Mouse (Mus musculus) liver, embryonic 12.5 days (tissue): ENCODE results near the gene Gja4. TPM values are rescaled to one million over a fixed set of nuclear protein-coding genes. Genes with fewer than 3 reads are reported as not detected.

Experiments used
- ATAC-seq: fragments of 200-750 bp; cut with Nextera tagmentation; 2 replicates; pipeline ENCODE4 v1.8.0; 2017; ENCODE audit warnings: moderate number of reproducible peaks, mild to moderate bottlenecking, moderate library complexity
- H3K27ac ChIP-seq: fragments of 300-500 bp; sonication (generic); 2 replicates; pipeline ENCODE4 v1.5.1; 2016; ENCODE audit warnings: mild to moderate bottlenecking
- H3K27me3 ChIP-seq: fragments of 300-500 bp; sonication (generic); replicated peaks from 2 replicates; pipeline ENCODE4 v1.6.1; 2016; ENCODE audit warnings: mild to moderate bottlenecking, moderate library complexity
- H3K36me3 ChIP-seq: fragments of 300-500 bp; sonication (generic); 2 replicates; pipeline ENCODE4 v1.6.1; 2016; ENCODE audit warnings: mild to moderate bottlenecking, moderate library complexity
- H3K4me1 ChIP-seq: fragments of 300-500 bp; sonication (generic); 2 replicates; pipeline ENCODE4 v1.6.1; 2016
- H3K4me2 ChIP-seq: fragments of 300-500 bp; sonication (generic); 2 replicates; pipeline ENCODE4 v1.6.1; 2016; ENCODE audit warnings: mild to moderate bottlenecking, moderate library complexity
- H3K4me3 ChIP-seq: fragments of 300-500 bp; sonication (generic); 2 replicates; pipeline ENCODE4 v1.5.1; 2016; ENCODE audit warnings: mild to moderate bottlenecking, moderate library complexity
- H3K9ac ChIP-seq: fragments of 300-500 bp; sonication (generic); 2 replicates; pipeline ENCODE4 v1.6.1; 2016; ENCODE audit warnings: mild to moderate bottlenecking, moderate library complexity
- H3K9me3 ChIP-seq: fragments of 300-500 bp; sonication (generic); replicated peaks from 2 replicates; pipeline ENCODE4 v1.6.1; 2016; ENCODE audit warnings: mild to moderate bottlenecking, moderate library complexity
- WGBS: fragments of 180-500 bp; shearing (Covaris S2); methylation state at CpG from one replicate; pipeline ENCODE4 v1.1.7; 2016; ENCODE audit not compliant: insufficient replicate concordance; 5-methylcytosine and 5-hydroxymethylcytosine counted together
- polyA plus RNA-seq: library from polyadenylated mRNA; unstranded; fragments of >200 nt; fragmentation: Nextera tagmentation; extraction: Ambion mirVana; gene quantifications from 2 replicates; pipeline ENCODE4 v1.2.1, GENCODE M21; 2016

Gene Gja4
- polyA plus RNA-seq, 1 experiment from 2014 or later, result 2.5 TPM

GRCm38 (mm10) chr4:127319613-127320012, 5.8 kb upstream of the Gja4 start:
- Histone ChIP-seq H3K9ac (no peak overlapping the region), H3K4me2 (no peak overlapping the region), H3K27ac (no peak overlapping the region), H3K4me1 (no peaks in the 10 kb centered on the region), H3K27me3 (peaks cover 13% of the 10 kb centered on the region), H3K4me3 (no peak overlapping the region), H3K9me3 (no peaks in the 10 kb centered on the region), H3K36me3 (no peaks in the 10 kb centered on the region)
- WGBS, result 4% methylated on average over 3 of the region's 3 CpGs
- no peak for ATAC-seq

- Histone ChIP-seq H3K4me3 (no peak overlapping the region), H3K9me3 (no peaks in the 10 kb centered on the region)
- 56% methylated on average over 4 of the region's 4 CpGs for WGBS
Measured at GRCm38 (mm10) chr4:127317143-127317542, 3.3 kb upstream of the Gja4 start.

GRCm38 (mm10) chr4:127315753-127316152, 1.9 kb upstream of the Gja4 start:
- peaks cover 8% of the 10 kb centered on the region; the same call in 1 of the 2 replicates for H3K4me1 ChIP-seq
- H3K9me3 ChIP-seq, result no peaks in the 10 kb centered on the region
- WGBS, result 71% methylated on average over 8 of the region's 8 CpGs
- H3K4me3 ChIP-seq, result no peak overlapping the region
- peaks cover 45% of the 10 kb centered on the region for H3K27me3 ChIP-seq
- no peak overlapping the region for H3K9ac ChIP-seq
- H3K36me3 ChIP-seq, result no peaks in the 10 kb centered on the region
- ATAC-seq, result no peak
- H3K4me2 ChIP-seq, result no peak overlapping the region
- H3K27ac ChIP-seq, result no peak overlapping the region

More at GRCm38 (mm10) chr4:127317143-127317542, 3.3 kb upstream of the Gja4 start:
- H3K27ac ChIP-seq, result no peak overlapping the region
- peaks cover 8% of the 10 kb centered on the region; the same call in 1 of the 2 replicates for H3K4me1 ChIP-seq
- ATAC-seq, result no peak
- H3K9ac ChIP-seq, result no peak overlapping the region
- no peak overlapping the region for H3K4me2 ChIP-seq
- peaks cover 37% of the 10 kb centered on the region for H3K27me3 ChIP-seq
- no peaks in the 10 kb centered on the region for H3K36me3 ChIP-seq

- Histone ChIP-seq H3K9me3 (no peaks in the 10 kb centered on the region), H3K27me3 (peaks cover 45% of the 10 kb centered on the region), H3K4me2 (no peak overlapping the region), H3K9ac (no peak overlapping the region), H3K4me1 (peaks cover 8% of the 10 kb centered on the region; the same call in 1 of the 2 replicates), H3K4me3 (no peak overlapping the region), H3K36me3 (no peaks in the 10 kb centered on the region), H3K27ac (no peak overlapping the region)
- WGBS, result 52% methylated on average over 9 of the region's 9 CpGs
- no peak for ATAC-seq
Measured at GRCm38 (mm10) chr4:127314585-127314984, 746 bp upstream of the Gja4 start.

- no peak overlapping the region for H3K4me3 ChIP-seq
- H3K4me1 ChIP-seq, result peaks cover 8% of the 10 kb centered on the region; the same call in 1 of the 2 replicates
- ATAC-seq, result no peak
- H3K27me3 ChIP-seq, result peaks cover 41% of the 10 kb centered on the region
- no peaks in the 10 kb centered on the region for H3K36me3 ChIP-seq
- no peak overlapping the region for H3K9ac ChIP-seq
- WGBS, result 67% methylated on average over 24 of the region's 24 CpGs
- no peaks in the 10 kb centered on the region for H3K9me3 ChIP-seq
- H3K27ac ChIP-seq, result no peak overlapping the region
- H3K4me2 ChIP-seq, result no peak overlapping the region
Measured at GRCm38 (mm10) chr4:127312349-127312748, 1.5 kb downstream of the Gja4 start.

GRCm38 (mm10) chr4:127311561-127311960, 2.3 kb downstream of the Gja4 start:
- 63% methylated on average over 9 of the region's 9 CpGs for WGBS
- Histone ChIP-seq H3K4me1 (peaks cover 8% of the 10 kb centered on the region; the same call in 1 of the 2 replicates), H3K27me3 (peaks cover 41% of the 10 kb centered on the region), H3K9ac (no peak overlapping the region), H3K4me3 (no peak overlapping the region), H3K36me3 (no peaks in the 10 kb centered on the region), H3K27ac (no peak overlapping the region), H3K9me3 (no peaks in the 10 kb centered on the region), H3K4me2 (no peak overlapping the region)
- ATAC-seq, result no peak; the same call in 1 of the 2 replicates

- ATAC-seq, result no peak
- Histone ChIP-seq H3K36me3 (no peaks in the 10 kb centered on the region), H3K4me3 (no peak overlapping the region), H3K27ac (no peak overlapping the region), H3K4me2 (no peak overlapping the region), H3K9me3 (no peaks in the 10 kb centered on the region), H3K27me3 (peaks cover 9% of the 10 kb centered on the region), H3K9ac (no peak overlapping the region), H3K4me1 (no peaks in the 10 kb centered on the region)
- WGBS, result 49% methylated on average over 2 of the region's 2 CpGs
Measured at GRCm38 (mm10) chr4:127306915-127307314, 6.9 kb downstream of the Gja4 start.

- no peak overlapping the region for H3K9ac ChIP-seq
- H3K27me3 ChIP-seq, result 0 out of 2 replicates have a peak, but pooled peaks cover 3% of the 10 kb centered on the region
- no peak overlapping the region for H3K4me2 ChIP-seq
- H3K9me3 ChIP-seq, result no peaks in the 10 kb centered on the region
- H3K36me3 ChIP-seq, result no peaks in the 10 kb centered on the region
- no peak overlapping the region for H3K27ac ChIP-seq
- no peak for ATAC-seq
- H3K4me3 ChIP-seq, result no peak overlapping the region
- 42% methylated on average over 3 of the region's 3 CpGs for WGBS
- H3K4me1 ChIP-seq, result no peaks in the 10 kb centered on the region
Measured at GRCm38 (mm10) chr4:127303796-127304195, 10.0 kb downstream of the Gja4 start.

GRCm38 (mm10) chr4:127300503-127300902, 13.3 kb downstream of the Gja4 start:
- Histone ChIP-seq H3K4me3 (no peak overlapping the region), H3K9ac (no peak overlapping the region), H3K27me3 (no peaks in the 10 kb centered on the region), H3K4me1 (no peaks in the 10 kb centered on the region), H3K9me3 (no peaks in the 10 kb centered on the region), H3K4me2 (no peak overlapping the region), H3K27ac (no peak overlapping the region), H3K36me3 (no peaks in the 10 kb centered on the region)
- ATAC-seq, result no peak
- 55% methylated on average over 5 of the region's 5 CpGs for WGBS

GRCm38 (mm10) chr4:127292631-127293030, 21.2 kb downstream of the Gja4 start:
- 72% methylated on average over 5 of the region's 5 CpGs for WGBS
- Histone ChIP-seq H3K4me2 (no peak overlapping the region), H3K9ac (no peak overlapping the region), H3K4me3 (no peak overlapping the region), H3K4me1 (no peaks in the 10 kb centered on the region), H3K9me3 (no peaks in the 10 kb centered on the region), H3K36me3 (no peaks in the 10 kb centered on the region), H3K27me3 (no peaks in the 10 kb centered on the region), H3K27ac (no peak overlapping the region)
- ATAC-seq, result no peak

GRCm38 (mm10) chr4:127289039-127289548, 24.7 kb downstream of the Gja4 start:
- no peak for ATAC-seq
- no peak overlapping the region for H3K9ac ChIP-seq

GRCm38 (mm10) chr4:127286907-127287306, 26.9 kb downstream of the Gja4 start:
- no peak for ATAC-seq
- H3K4me1 ChIP-seq, result no peaks in the 10 kb centered on the region

More at GRCm38 (mm10) chr4:127289039-127289548, 24.7 kb downstream of the Gja4 start:
- H3K9me3 ChIP-seq, result no peaks in the 10 kb centered on the region
- 58% methylated on average over 6 of the region's 6 CpGs for WGBS
- H3K4me2 ChIP-seq, result no peak overlapping the region
- H3K4me3 ChIP-seq, result no peak overlapping the region
- H3K36me3 ChIP-seq, result no peaks in the 10 kb centered on the region
- no peak overlapping the region for H3K27ac ChIP-seq
- H3K4me1 ChIP-seq, result no peaks in the 10 kb centered on the region
- no peaks in the 10 kb centered on the region for H3K27me3 ChIP-seq

GRCm38 (mm10) chr4:127279241-127279640, 34.6 kb downstream of the Gja4 start:
- no peak for ATAC-seq
- no peak overlapping the region for H3K4me2 ChIP-seq
- 68% methylated on average over 9 of the region's 9 CpGs for WGBS

More at GRCm38 (mm10) chr4:127286907-127287306, 26.9 kb downstream of the Gja4 start:
- no peak overlapping the region for H3K9ac ChIP-seq
- H3K4me3 ChIP-seq, result no peak overlapping the region
- H3K4me2 ChIP-seq, result no peak overlapping the region
- WGBS, result 33% methylated on average over 4 of the region's 4 CpGs
- no peaks in the 10 kb centered on the region for H3K9me3 ChIP-seq
- no peaks in the 10 kb centered on the region for H3K36me3 ChIP-seq
- H3K27ac ChIP-seq, result no peak overlapping the region
- no peaks in the 10 kb centered on the region for H3K27me3 ChIP-seq

More at GRCm38 (mm10) chr4:127279241-127279640, 34.6 kb downstream of the Gja4 start:
- H3K36me3 ChIP-seq, result no peaks in the 10 kb centered on the region
- no peak overlapping the region for H3K9ac ChIP-seq
- no peak overlapping the region for H3K27ac ChIP-seq
- no peaks in the 10 kb centered on the region for H3K9me3 ChIP-seq
- no peaks in the 10 kb centered on the region for H3K27me3 ChIP-seq
- H3K4me1 ChIP-seq, result no peaks in the 10 kb centered on the region
- H3K4me3 ChIP-seq, result no peak overlapping the region
